In genomic region chr16:90044004-90044754, GRCm38 (mm10) we compare ENCODE assay signal across 12 mouse cellular contexts.
A peak's percentile ranks its signal among the peaks of the same experiment; 100 is the strongest.
DNase-seq lines count a peak whose midpoint lies in the region; ATAC-seq lines count a peak whose summit lies in the region.
"Had no signal": no experiment of that assay in that cellular context is flagged by ENCODE, and none has a peak within 500 bp of the region (broad histone marks: within the 10 kb centered on the region; RNA-seq: fewer than 3 reads in every experiment).

No protein-coding gene starts in this region.

- H3K4me1 ChIP-seq in brown adipose tissue, adult 24 weeks (ENCODE audit: control insufficient read depth, insufficient read depth, insufficient read length, low read length) = no peaks in the 10 kb centered on the region
- no peaks in the 10 kb centered on the region for H3K4me1 ChIP-seq in heart, embryonic 16.5 days (ENCODE audit: control insufficient read depth, insufficient read depth, low read length)
- H3K4me1 ChIP-seq in forebrain, embryonic 12.5 days = 0 out of 2 replicates have a peak, but pooled peaks cover 6% of the 10 kb centered on the region

- H3K36me3 ChIP-seq in heart, embryonic 16.5 days (ENCODE audit: control insufficient read depth, insufficient read depth) = no peaks in the 10 kb centered on the region
- no peaks in the 10 kb centered on the region for H3K36me3 ChIP-seq in forebrain, embryonic 12.5 days (replicated peaks)

- H3K27ac ChIP-seq in brown adipose tissue, adult 24 weeks (replicated peaks; ENCODE audit: low read depth, low read length) = peak overlapping the region; percentile 64
- H3K27ac ChIP-seq in heart, embryonic 16.5 days (ENCODE audit: low read length) = no peak overlapping the region
- no peak overlapping the region for H3K27ac ChIP-seq in forebrain, embryonic 12.5 days
- H3K27ac ChIP-seq: forebrain, embryonic 15.5 days; limb, embryonic 13.5 days had no signal

- H3K4me3 ChIP-seq in brown adipose tissue, adult 24 weeks (ENCODE audit: insufficient read depth, low read depth, low read length) = no peak overlapping the region
- no peak overlapping the region for H3K4me3 ChIP-seq in heart, embryonic 16.5 days (ENCODE audit: low read length)
- H3K4me3 ChIP-seq in forebrain, embryonic 12.5 days (replicated peaks) = no peak overlapping the region
- H3K4me3 ChIP-seq: forebrain, embryonic 15.5 days; limb, embryonic 13.5 days had no signal

- peak overlapping the region; percentile 40 for H3K4me2 ChIP-seq in heart, embryonic 16.5 days (ENCODE audit: low read depth, low read length)
- no peak overlapping the region for H3K4me2 ChIP-seq in forebrain, embryonic 12.5 days
- H3K4me2 ChIP-seq: forebrain, embryonic 15.5 days; limb, embryonic 13.5 days had no signal

- H3K9me3 ChIP-seq in heart, embryonic 16.5 days (replicated peaks; ENCODE audit: control insufficient read depth, low read length) = no peaks in the 10 kb centered on the region
- H3K9me3 ChIP-seq in forebrain, embryonic 12.5 days = no peaks in the 10 kb centered on the region
- H3K9me3 ChIP-seq: forebrain, embryonic 15.5 days; limb, embryonic 13.5 days had no signal

- no peaks in the 10 kb centered on the region for H3K27me3 ChIP-seq in heart, embryonic 16.5 days (ENCODE audit: control insufficient read depth, insufficient read depth, low read length)
- H3K27me3 ChIP-seq in forebrain, embryonic 12.5 days = no peaks in the 10 kb centered on the region
- H3K27me3 ChIP-seq: forebrain, embryonic 15.5 days; limb, embryonic 13.5 days had no signal

- no peak overlapping the region for H3K9ac ChIP-seq in heart, embryonic 16.5 days (ENCODE audit: low read length)
- H3K9ac ChIP-seq in forebrain, embryonic 12.5 days = no peak overlapping the region
- H3K9ac ChIP-seq: forebrain, embryonic 15.5 days; limb, embryonic 13.5 days had no signal

- DNase-seq in B cell, adult 2 months = peak; percentile 43 to 49
- DNase-seq in left cerebral cortex, adult 8-10 months (ENCODE audit: low spot score in 2 of 2) = no peak
- DNase-seq in embryo, embryonic 11 days = no peak
- no peak for DNase-seq in adrenal gland, postnatal 14 days
- DNase-seq: cerebellum, adult 9-11 months; kidney, adult 8-10 months had no signal

- WGBS in heart, embryonic 16.5 days = 55% methylated on average over 21 of the region's 21 CpGs
- 90% methylated on average over 21 of the region's 21 CpGs for WGBS in forebrain, embryonic 12.5 days

- no peak for ATAC-seq in heart, embryonic 16.5 days (replicated peaks; ENCODE audit: extremely low read depth, insufficient read depth, low FRiP score)
- peak; percentile 93 for ATAC-seq in megakaryocyte-erythroid progenitor cell, adult 5-6 weeks (replicated peaks; ENCODE audit: low FRiP score, low TSS enrichment, poor library complexity, severe bottlenecking)
- ATAC-seq in forebrain, embryonic 12.5 days (ENCODE audit: low FRiP score) = no peak
- ATAC-seq: forebrain, embryonic 15.5 days had no signal

Comparison
In these comparisons a context has a peak if more than half of its experiments do, and no peak if none do; other contexts are left out.
1. DNase-seq: peak in B cell, adult 2 months (2 of 2); none in left cerebral cortex, adult 8-10 months (0 of 2), embryo, embryonic 11 days (single experiment) and adrenal gland, postnatal 14 days (single experiment).